Mouse (Mus musculus) spleen, adult 2 months (tissue): ENCODE results near the gene Wdr3.

ENCODE experiments used
- CTCF ChIP-seq: fragments of 200-500 bp; IDR thresholded peaks from 2 replicates; pipeline ENCODE4 v1.5.1; 2011; ENCODE audit warnings: mild to moderate bottlenecking, inconsistent platforms; ENCODE audit not compliant: insufficient read depth, insufficient read length, insufficient replicate concordance; ENCODE audit errors: extremely low read depth
- POLR2A ChIP-seq: fragments of 200-500 bp; IDR thresholded peaks from 2 replicates; pipeline ENCODE4 v1.6.1; 2011; ENCODE audit warnings: low read depth, low read length, inconsistent platforms

DNA sequence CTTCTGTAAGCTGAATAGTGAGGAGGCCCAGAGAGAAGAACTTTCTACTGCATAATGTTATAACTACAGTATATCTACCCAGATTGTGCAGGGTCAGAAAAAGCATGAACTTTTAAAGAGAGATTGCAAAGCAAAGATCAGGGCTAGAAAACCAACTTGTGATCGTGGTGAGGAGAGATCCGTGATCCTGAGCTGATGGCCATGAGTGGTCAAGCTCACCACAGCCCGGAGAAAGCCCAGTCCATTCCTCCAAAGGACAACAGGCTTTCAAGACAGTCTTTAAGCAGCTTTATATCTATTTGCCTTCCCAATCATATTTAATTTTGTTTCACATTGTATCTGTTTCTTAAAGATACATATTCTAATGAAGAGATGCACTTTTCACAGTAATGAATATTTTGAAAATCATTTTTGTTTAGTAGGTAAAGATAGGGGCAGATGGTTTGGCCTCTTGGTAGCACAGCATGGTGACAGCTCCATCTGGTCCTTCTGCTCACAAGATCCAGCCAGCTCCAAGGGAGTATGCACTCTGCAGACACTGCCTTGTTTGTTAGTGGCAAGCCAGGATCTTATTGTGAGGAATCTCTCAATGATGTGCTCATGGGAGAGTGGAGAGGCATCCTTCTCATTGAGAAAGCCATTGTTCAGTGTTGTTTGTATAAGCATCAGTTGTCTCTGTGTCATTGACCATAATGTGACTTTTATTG is 59.7 kb downstream of the Wdr3 start:
- TF ChIP-seq CTCF (no peak), POLR2A (no peak)
